Mouse (Mus musculus) T-helper 1 cell (primary cell): Measurements from ENCODE around the gene Fnip1.
"Not testable (repeated sequence)": the region's sequence is repeated elsewhere in the genome, so short reads cannot be mapped to it uniquely, and the experiment has no call there.

Experiments used
- in situ Hi-C: fragments of 300-600 bp; cut with MboI, MseI; formaldehyde crosslinking; loops from one replicate; pipeline ENCODE4 v1.15.1; 2025; ENCODE audit warnings: high pct_unique_total_duplicates

Fnip1 gene

GRCm38 (mm10) chr11:54437823-54438337 is at the start of gene Fnip1:
TSS of gene Fnip1 (plus strand) at chr11:54438199.
- in situ Hi-C loops, result loop anchor here (5.0 kb wide), 1 partner anchor 34 kb away; no protein-coding TSS in a partner anchor

GRCm38 (mm10) chr11:54390386-54390785 is 47.6 kb upstream of the Fnip1 start:
- in situ Hi-C loops, result no loop called here

- in situ Hi-C loops, result no loop called here
Measured at GRCm38 (mm10) chr11:54391326-54391725, 46.7 kb upstream of the Fnip1 start.

GRCm38 (mm10) chr11:54396686-54397085 is 41.3 kb upstream of the Fnip1 start:
- in situ Hi-C loops, result no loop called here

GRCm38 (mm10) chr11:54398058-54398457 is 39.9 kb upstream of the Fnip1 start:
- in situ Hi-C loops, result no loop called here

GRCm38 (mm10) chr11:54400803-54401202 is 37.2 kb upstream of the Fnip1 start:
- in situ Hi-C loops, result not testable (repeated sequence)

- in situ Hi-C loops, result no loop called here
Measured at GRCm38 (mm10) chr11:54404885-54405284, 33.1 kb upstream of the Fnip1 start.

- in situ Hi-C loops, result no loop called here
Measured at GRCm38 (mm10) chr11:54406930-54407546, 31.0 kb upstream of the Fnip1 start.

GRCm38 (mm10) chr11:54410612-54411011 is 27.4 kb upstream of the Fnip1 start:
- in situ Hi-C loops, result loop anchor here (5.0 kb wide), 1 partner anchor 58 kb away; no protein-coding TSS in a partner anchor

- in situ Hi-C loops, result loop anchor here (5.0 kb wide), 1 partner anchor 61 kb away; no protein-coding TSS in a partner anchor
Measured at GRCm38 (mm10) chr11:54413017-54413416, 25.0 kb upstream of the Fnip1 start.

- in situ Hi-C loops, result no loop called here
Measured at GRCm38 (mm10) chr11:54423007-54423406, 15.0 kb upstream of the Fnip1 start.

- in situ Hi-C loops, result no loop called here
Measured at GRCm38 (mm10) chr11:54426267-54426666, 11.7 kb upstream of the Fnip1 start.

GRCm38 (mm10) chr11:54427138-54427537 is 10.9 kb upstream of the Fnip1 start:
- in situ Hi-C loops, result no loop called here

GRCm38 (mm10) chr11:54427695-54428352 is 10.2 kb upstream of the Fnip1 start:
- in situ Hi-C loops, result no loop called here

- in situ Hi-C loops, result no loop called here
Measured at GRCm38 (mm10) chr11:54429224-54429623, 8.8 kb upstream of the Fnip1 start.

- in situ Hi-C loops, result loop anchor here (5.0 kb wide), 1 partner anchor 37 kb away; no protein-coding TSS in a partner anchor
Measured at GRCm38 (mm10) chr11:54435797-54436196, 2.2 kb upstream of the Fnip1 start.

- in situ Hi-C loops, result loop anchor here (5.0 kb wide), 1 partner anchor 35 kb away; no protein-coding TSS in a partner anchor
Measured at GRCm38 (mm10) chr11:54437310-54437822, 633 bp upstream of the Fnip1 start.

- in situ Hi-C loops, result loop anchor here (5.0 kb wide), 1 partner anchor 34 kb away; no protein-coding TSS in a partner anchor
Measured at GRCm38 (mm10) chr11:54438366-54438781, 375 bp downstream of the Fnip1 start.

- in situ Hi-C loops, result loop anchor here (5.0 kb wide), 1 partner anchor 33 kb away; no protein-coding TSS in a partner anchor
Measured at GRCm38 (mm10) chr11:54438991-54439690, 1.1 kb downstream of the Fnip1 start.

GRCm38 (mm10) chr11:54439691-54440029 is 1.7 kb downstream of the Fnip1 start:
- in situ Hi-C loops, result loop anchor here (5.0 kb wide), 1 partner anchor 33 kb away; no protein-coding TSS in a partner anchor

GRCm38 (mm10) chr11:54450757-54451156 is 12.8 kb downstream of the Fnip1 start:
- in situ Hi-C loops, result not testable (repeated sequence)

- in situ Hi-C loops, result no loop called here
Measured at GRCm38 (mm10) chr11:54454516-54454915, 16.5 kb downstream of the Fnip1 start.
